Mouse (Mus musculus) hindbrain, postnatal 0 days (tissue): ENCODE results near the gene Sirt7. TPM values are rescaled to one million over a fixed set of nuclear protein-coding genes. Genes with fewer than 3 reads are reported as not detected.

ENCODE experiments used
- ATAC-seq: fragments of 200-750 bp; cut with Nextera tagmentation; 2 replicates; pipeline ENCODE4 v1.8.0; 2017; ENCODE audit warnings: mild to moderate bottlenecking, moderate TSS enrichment, moderate library complexity
- DNase-seq: peaks from one replicate; pipeline ENCODE4 v3.0.0-alpha.2; 2015; ENCODE audit warnings: low spot score
- H3K27ac ChIP-seq: fragments of 300-500 bp; sonication (generic); 2 replicates; pipeline ENCODE4 v1.5.1; 2014; ENCODE audit warnings: mild to moderate bottlenecking
- H3K27me3 ChIP-seq: fragments of 300-500 bp; sonication (generic); 2 replicates; pipeline ENCODE4 v1.6.1; 2014; ENCODE audit warnings: low read length, mixed read lengths; ENCODE audit not compliant: insufficient read depth
- H3K36me3 ChIP-seq: fragments of 300-500 bp; sonication (generic); 2 replicates; pipeline ENCODE4 v1.6.1; 2014; ENCODE audit warnings: low read length, mixed read lengths; ENCODE audit not compliant: insufficient read depth
- H3K4me1 ChIP-seq: fragments of 300-500 bp; sonication (generic); 2 replicates; pipeline ENCODE4 v1.6.1; 2014; ENCODE audit warnings: antibody characterized with exemption, low read length, mixed read lengths; ENCODE audit not compliant: insufficient read depth
- H3K4me2 ChIP-seq: fragments of 300-500 bp; sonication (generic); 2 replicates; pipeline ENCODE4 v1.6.1; 2014; ENCODE audit warnings: low read depth, mild to moderate bottlenecking, low read length, moderate library complexity, mixed read lengths
- H3K4me3 ChIP-seq: fragments of 300-500 bp; sonication (generic); 2 replicates; pipeline ENCODE4 v1.5.1; 2014; ENCODE audit warnings: low read length
- H3K9ac ChIP-seq: fragments of 300-500 bp; sonication (generic); replicated peaks from 2 replicates; pipeline ENCODE4 v1.6.1; 2014; ENCODE audit warnings: mild to moderate bottlenecking, low read length, moderate library complexity, mixed read lengths
- H3K9me3 ChIP-seq: fragments of 300-500 bp; sonication (generic); 2 replicates; pipeline ENCODE4 v1.6.1; 2016; ENCODE audit warnings: low read length, mixed read lengths
- CTCF ChIP-seq: IDR thresholded peaks from 2 replicates; pipeline ENCODE4 v1.5.1; 2016; ENCODE audit warnings: antibody characterized with exemption, control low read depth, low read depth
- WGBS: fragments of 180-500 bp; shearing (Covaris S2); extraction: QIAGEN DNeasy Blood & Tissue Kit; methylation state at CpG from one replicate; pipeline ENCODE4 v1.1.7; 2014; 5-methylcytosine and 5-hydroxymethylcytosine counted together
- polyA plus RNA-seq: library from polyadenylated mRNA; unstranded; fragments of >200 nt; fragmentation: Nextera tagmentation; extraction: Ambion mirVana; gene quantifications from 2 replicates; pipeline ENCODE4 v1.2.1, GENCODE M21; 2015
- total RNA-seq: library from RNA; depleted of rRNA; stranded (reverse); fragments of >200 nt; gene quantifications from 2 replicates; pipeline ENCODE4 v1.2.3, GENCODE M21; 2014

Sirt7 gene
- total and polyA plus RNA-seq, 2 experiments from 2014 or later = 32.3 to 32.8 TPM

DNA sequence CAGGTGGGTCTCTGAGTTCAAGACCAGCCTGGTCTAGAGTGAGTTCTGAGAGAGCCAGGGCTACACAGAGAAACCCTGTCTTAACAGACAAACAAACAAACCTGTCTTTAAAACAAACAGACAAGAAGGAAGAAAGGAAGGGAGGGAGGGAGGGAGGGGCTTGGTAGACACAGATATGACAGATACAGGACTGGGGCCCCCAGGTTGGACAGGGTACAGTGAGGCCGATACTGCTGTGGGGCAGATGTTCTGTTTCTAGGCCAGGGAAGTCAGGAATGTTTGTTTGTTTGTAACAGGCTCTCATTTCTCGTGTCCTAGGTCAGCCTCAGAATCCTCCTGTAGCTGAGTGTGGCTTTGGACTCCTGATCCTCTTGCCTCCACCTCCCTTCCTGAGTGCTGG lies 21.5 kb downstream of the Sirt7 start:
- DNase-seq (no peak), ATAC-seq (no peak)
- H3K27me3 ChIP-seq = no peaks in the 10 kb centered on the region
- no peak overlapping the region for H3K4me3 ChIP-seq
- H3K27ac ChIP-seq = no peak overlapping the region
- no peaks in the 10 kb centered on the region for H3K9me3 ChIP-seq
- TF ChIP-seq CTCF = no peak
- H3K9ac ChIP-seq = no peak overlapping the region
- WGBS = 89% methylated on average over 2 of the region's 2 CpGs
- no peak overlapping the region for H3K4me2 ChIP-seq
- peaks cover 31% of the 10 kb centered on the region for H3K36me3 ChIP-seq
- H3K4me1 ChIP-seq = peaks cover 8% of the 10 kb centered on the region; the same call in 1 of the 2 replicates

DNA sequence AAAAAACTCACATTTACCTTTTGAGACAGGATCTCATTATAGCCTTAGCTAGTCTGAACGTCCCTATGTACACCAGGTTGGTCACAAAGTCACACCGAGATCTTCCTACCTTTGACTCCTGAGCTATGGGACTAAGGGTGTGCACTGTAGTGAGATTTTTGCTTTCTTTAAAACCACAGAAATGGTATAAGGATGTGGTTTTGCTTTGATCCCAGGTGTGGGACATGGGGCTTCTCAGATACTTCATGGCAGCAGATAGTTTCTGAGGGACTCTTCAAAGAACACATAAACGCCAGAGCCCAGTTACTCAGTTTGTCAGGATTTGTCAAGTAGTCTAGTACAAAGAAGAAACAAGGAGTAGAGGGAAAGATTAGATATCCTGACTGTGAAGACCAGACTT lies 24.3 kb downstream of the Sirt7 start:
- DNase-seq (no peak), ATAC-seq (no peak)
- no peaks in the 10 kb centered on the region for H3K9me3 ChIP-seq
- WGBS = 97% methylated on average over 3 of the region's 3 CpGs
- H3K4me1 ChIP-seq = peaks cover 12% of the 10 kb centered on the region
- no peak overlapping the region for H3K4me2 ChIP-seq
- H3K9ac ChIP-seq = no peak overlapping the region
- H3K27me3 ChIP-seq = no peaks in the 10 kb centered on the region
- no peak overlapping the region for H3K27ac ChIP-seq
- no peak for TF ChIP-seq CTCF
- H3K4me3 ChIP-seq = no peak overlapping the region
- peaks cover 38% of the 10 kb centered on the region for H3K36me3 ChIP-seq

DNA sequence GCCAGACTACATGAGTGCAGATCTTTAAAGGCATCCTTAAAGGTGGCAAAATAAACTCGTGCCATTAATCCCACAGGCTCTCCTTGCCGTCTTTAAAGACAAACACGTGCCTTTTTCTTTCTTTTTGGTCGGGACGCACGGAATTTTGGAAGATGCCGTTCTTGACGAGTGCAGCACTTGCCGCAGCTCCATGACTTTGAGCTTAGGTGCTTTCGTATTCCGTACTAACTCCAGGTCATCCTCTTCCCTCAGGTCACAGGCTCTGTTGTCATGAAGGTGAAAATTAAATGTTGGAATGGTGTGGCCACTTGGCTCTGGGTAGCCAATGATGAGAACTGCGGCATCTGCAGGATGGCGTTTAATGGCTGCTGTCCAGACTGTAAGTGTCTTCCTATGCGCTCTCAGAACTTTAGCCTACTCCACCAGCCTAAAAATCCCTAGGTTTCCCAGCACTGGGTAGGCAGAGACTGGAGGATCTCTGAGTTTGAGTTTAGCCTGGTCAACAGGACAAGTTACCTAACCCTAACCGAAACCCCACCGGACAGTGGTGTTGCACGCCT lies 26.0 kb downstream of the Sirt7 start:
- TF ChIP-seq CTCF = no peak
- Histone ChIP-seq H3K27me3 (no peaks in the 10 kb centered on the region), H3K4me2 (peak overlapping the region; percentile 90), H3K9ac (peak overlapping the region; percentile 94), H3K36me3 (peaks cover 41% of the 10 kb centered on the region), H3K4me3 (peak overlapping the region; percentile 97), H3K4me1 (peaks cover 12% of the 10 kb centered on the region), H3K27ac (peak overlapping the region; percentile 94), H3K9me3 (no peaks in the 10 kb centered on the region)
- no peak for DNase-seq
- no peak for ATAC-seq
- WGBS = 46% methylated on average over 17 of the region's 17 CpGs

DNA sequence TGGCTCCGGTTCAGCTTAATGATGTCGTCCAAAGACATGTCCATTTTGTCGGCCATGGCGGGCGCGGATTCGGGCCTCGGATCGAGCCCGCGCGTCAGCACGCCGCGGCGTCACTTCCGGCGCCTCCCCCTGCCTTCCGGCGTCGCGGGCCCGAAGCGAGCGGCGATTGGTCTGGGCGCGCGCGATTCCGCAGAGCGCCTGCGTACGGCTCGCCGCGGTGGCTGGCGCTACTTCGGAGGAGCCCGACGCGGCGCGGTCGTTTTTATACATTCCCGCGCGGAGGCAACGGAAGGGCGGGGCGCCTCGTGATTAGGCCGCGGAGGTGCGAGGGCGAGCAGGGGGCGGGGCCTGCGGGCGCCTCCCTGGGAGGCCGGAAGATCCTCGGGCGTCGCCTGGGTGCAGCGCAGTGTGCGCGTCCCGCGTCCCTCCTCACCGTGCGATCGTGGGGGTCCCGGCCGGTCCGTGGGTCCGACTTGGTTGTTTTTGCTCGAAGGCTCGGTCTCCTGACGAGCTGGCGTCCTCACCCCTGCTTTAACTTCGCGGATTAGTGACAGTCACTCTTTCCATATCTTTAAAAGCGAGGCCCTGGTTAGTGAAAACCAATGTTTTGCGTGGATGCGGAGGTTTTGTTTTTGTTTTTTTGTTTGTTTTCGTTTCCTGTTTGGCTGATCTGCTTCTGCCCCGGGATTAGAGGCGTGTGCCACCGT lies 26.6 kb downstream of the Sirt7 start, which contains the start of the genes Alyref and Anapc11:
Alyref (minus strand) TSS at position 83 of the 707 bp plus-strand sequence.
Anapc11 (plus strand) TSS at position 139 of the 707 bp plus-strand sequence.
- peak within 1 kb of the TSS; percentile 94 for H3K27ac ChIP-seq
- DNase-seq = peak; percentile 98
- H3K4me3 ChIP-seq = peak within 1 kb of the TSS; percentile 97
- TF ChIP-seq CTCF = no peak
- peaks cover 42% of the 10 kb centered on the region for H3K36me3 ChIP-seq
- under 1% methylated on average over 82 of the region's 88 CpGs for WGBS
- H3K9me3 ChIP-seq = no peaks in the 10 kb centered on the region
- no peaks in the 10 kb centered on the region for H3K27me3 ChIP-seq
- peak within 1 kb of the TSS; percentile 90 for H3K4me2 ChIP-seq
- ATAC-seq = peak; percentile 99
- peak within 1 kb of the TSS; percentile 94 for H3K9ac ChIP-seq
- H3K4me1 ChIP-seq = peaks cover 12% of the 10 kb centered on the region

DNA sequence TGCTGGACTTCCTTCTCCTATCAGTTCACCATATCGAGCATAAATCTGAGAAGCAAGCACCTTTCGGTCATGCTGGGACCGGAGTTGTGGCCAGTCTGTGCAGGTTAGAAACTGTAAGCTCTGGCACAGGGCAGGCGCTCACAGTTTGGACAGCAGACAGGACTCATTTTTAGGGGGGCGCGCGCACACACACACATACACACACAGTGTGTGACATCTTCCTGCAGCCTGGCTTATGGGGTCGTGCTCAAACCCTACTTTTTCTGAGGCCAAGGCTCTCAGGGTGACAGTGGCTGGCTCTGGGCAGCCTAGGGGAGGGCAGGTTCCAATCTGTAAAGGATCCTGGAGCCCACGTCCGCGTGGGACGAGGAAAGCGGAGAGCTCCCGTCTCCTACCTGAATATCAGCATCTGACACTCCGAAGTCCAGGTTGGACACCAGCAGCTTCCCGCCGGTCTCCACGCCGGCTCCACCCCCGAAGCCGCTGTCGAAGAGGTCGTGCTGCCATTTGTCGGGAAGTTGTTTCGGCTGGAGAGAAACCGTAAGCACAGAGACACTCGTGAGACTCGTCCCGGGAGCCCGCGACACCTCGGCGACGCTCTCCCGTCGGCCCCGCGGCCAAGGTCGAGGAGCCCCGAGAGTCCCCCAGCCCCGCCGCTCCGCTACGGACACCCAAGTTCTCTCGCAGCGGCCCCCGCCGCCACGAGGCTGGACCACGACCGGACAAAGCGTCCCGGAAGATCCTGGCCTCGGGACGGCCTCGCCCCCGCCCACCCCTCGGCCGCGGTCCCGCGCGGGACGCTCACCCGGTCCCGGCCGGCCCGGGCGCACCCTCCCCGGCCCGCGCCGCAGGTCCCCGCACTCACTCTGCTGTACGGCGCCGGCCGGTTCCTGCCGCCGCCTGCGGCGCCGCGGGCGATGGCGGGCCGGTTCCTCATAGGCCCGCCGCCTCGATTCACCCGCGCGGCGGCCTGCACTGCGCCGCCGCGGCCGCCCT lies 27.5 kb downstream of the Sirt7 start:
- peak overlapping the region; percentile 90 for H3K4me2 ChIP-seq
- H3K4me1 ChIP-seq = peaks cover 12% of the 10 kb centered on the region
- H3K9me3 ChIP-seq = no peaks in the 10 kb centered on the region
- 7% methylated on average over 74 of the region's 99 CpGs for WGBS
- H3K36me3 ChIP-seq = peaks cover 43% of the 10 kb centered on the region
- H3K27me3 ChIP-seq = no peaks in the 10 kb centered on the region
- DNase-seq (no peak), ATAC-seq (no peak)
- H3K27ac ChIP-seq = peak overlapping the region; percentile 94
- no peak for TF ChIP-seq CTCF
- H3K4me3 ChIP-seq = peak overlapping the region; percentile 97
- peak overlapping the region; percentile 94 for H3K9ac ChIP-seq

DNA sequence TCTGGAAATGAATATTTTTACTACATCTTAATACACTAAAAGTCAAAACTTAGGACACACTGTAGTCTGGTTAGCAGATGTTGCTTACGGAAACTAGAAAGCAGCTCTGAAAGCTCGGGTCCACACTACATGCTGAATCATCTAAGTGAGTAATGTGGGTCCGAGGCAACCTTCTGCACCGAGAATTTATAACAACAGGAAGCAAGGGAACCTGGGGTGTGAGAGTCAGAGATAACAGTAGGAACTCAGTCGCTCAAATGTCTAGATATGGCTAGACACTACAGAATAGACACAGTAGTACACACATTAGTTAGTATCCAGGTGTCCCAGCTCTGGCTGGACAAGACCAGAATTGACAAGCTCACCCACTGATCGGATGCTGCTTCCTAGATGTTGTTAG lies 36.5 kb downstream of the Sirt7 start:
- H3K27me3 ChIP-seq = no peaks in the 10 kb centered on the region
- H3K4me2 ChIP-seq = no peak overlapping the region
- H3K4me3 ChIP-seq = no peak overlapping the region
- H3K27ac ChIP-seq = no peak overlapping the region
- ATAC-seq = no peak
- H3K36me3 ChIP-seq = peaks cover 36% of the 10 kb centered on the region
- no peak overlapping the region for H3K9ac ChIP-seq
- no peak for DNase-seq
- H3K4me1 ChIP-seq = no peaks in the 10 kb centered on the region
- H3K9me3 ChIP-seq = no peaks in the 10 kb centered on the region
- WGBS = 94% methylated on average over 6 of the region's 6 CpGs
- no peak for TF ChIP-seq CTCF
